Mouse (Mus musculus) megakaryocyte, embryonic 14.5 days (primary cell): ENCODE data around the gene Get4. TPM values are rescaled to one million over a fixed set of nuclear protein-coding genes. Genes with fewer than 3 reads are reported as not detected.
A peak's percentile ranks its signal among the peaks of the same experiment; 100 is the strongest.

Experiments used
- H3K27me3 ChIP-seq: replicated peaks from 2 replicates; pipeline ENCODE3; 2012; ENCODE audit warnings: inconsistent platforms
- H3K36me3 ChIP-seq: replicated peaks from 2 replicates; pipeline ENCODE3; 2012; ENCODE audit warnings: low read length, inconsistent platforms, mixed read lengths
- H3K4me1 ChIP-seq: 2 replicates; pipeline ENCODE4 v1.6.1; 2012; ENCODE audit warnings: inconsistent platforms
- H3K4me3 ChIP-seq: replicated peaks from 2 replicates; pipeline ENCODE3; 2012; ENCODE audit warnings: moderate library complexity, mild to moderate bottlenecking, inconsistent platforms
- H3K9me3 ChIP-seq: 2 replicates; pipeline ENCODE4 v1.6.1; 2012; ENCODE audit warnings: inconsistent platforms
- FLI1 ChIP-seq: IDR thresholded peaks from 2 replicates; pipeline ENCODE4 v1.6.1; 2012; ENCODE audit warnings: low read length, inconsistent platforms, mixed read lengths
- GATA1 ChIP-seq: IDR thresholded peaks from 3 replicates; pipeline ENCODE4 v1.6.1; 2012; ENCODE audit warnings: mixed read lengths, low read length, inconsistent platforms, borderline replicate concordance
- polyA plus RNA-seq: library from polyadenylated mRNA; stranded (reverse); fragments of >175 nt; gene quantifications from 2 replicates; pipeline ENCODE4 v1.2.3, GENCODE M21; 2012; ENCODE audit warnings: low replicate concordance; ENCODE audit not compliant: insufficient read depth

Get4 gene
- polyA plus RNA-seq, 1 experiment: 58.7 TPM

- no peaks in the 10 kb centered on the region for H3K27me3 ChIP-seq
- peaks cover 60% of the 10 kb centered on the region for H3K4me1 ChIP-seq
- H3K36me3 ChIP-seq: peaks cover 58% of the 10 kb centered on the region
- peak overlapping the region; percentile 47 for H3K4me3 ChIP-seq
- H3K9me3 ChIP-seq: no peaks in the 10 kb centered on the region
- TF ChIP-seq GATA1 (no peak), FLI1 (no peak)
These were observed 59.7 kb downstream of the Get4 start for GRCm38 (mm10) chr5:139311822-139312221.

GRCm38 (mm10) chr5:139313536-139313935 is 61.4 kb downstream of the Get4 start:
- peaks cover 75% of the 10 kb centered on the region for H3K4me1 ChIP-seq
- no peaks in the 10 kb centered on the region for H3K27me3 ChIP-seq
- TF ChIP-seq FLI1 (no peak), GATA1 (no peak)
- H3K36me3 ChIP-seq: peaks cover 63% of the 10 kb centered on the region
- no peaks in the 10 kb centered on the region for H3K9me3 ChIP-seq
- H3K4me3 ChIP-seq: peak overlapping the region; percentile 53

- Histone ChIP-seq H3K4me3 (no peak overlapping the region), H3K4me1 (peaks cover 77% of the 10 kb centered on the region), H3K36me3 (peaks cover 70% of the 10 kb centered on the region), H3K9me3 (no peaks in the 10 kb centered on the region), H3K27me3 (no peaks in the 10 kb centered on the region)
- no peak for TF ChIP-seq FLI1
- TF ChIP-seq GATA1: no peak
These were observed 63.0 kb downstream of the Get4 start for GRCm38 (mm10) chr5:139314941-139315642.

GRCm38 (mm10) chr5:139316982-139317675 is 65.0 kb downstream of the Get4 start:
- Histone ChIP-seq H3K36me3 (peaks cover 75% of the 10 kb centered on the region), H3K4me1 (peaks cover 71% of the 10 kb centered on the region), H3K9me3 (no peaks in the 10 kb centered on the region), H3K27me3 (no peaks in the 10 kb centered on the region), H3K4me3 (no peak overlapping the region)
- TF ChIP-seq FLI1 (no peak), GATA1 (no peak)

- Histone ChIP-seq H3K36me3 (peaks cover 77% of the 10 kb centered on the region), H3K9me3 (no peaks in the 10 kb centered on the region), H3K27me3 (no peaks in the 10 kb centered on the region), H3K4me3 (no peak overlapping the region), H3K4me1 (peaks cover 74% of the 10 kb centered on the region)
- TF ChIP-seq FLI1: no peak
- no peak for TF ChIP-seq GATA1
These were observed 65.8 kb downstream of the Get4 start for GRCm38 (mm10) chr5:139317751-139318504.

Other genes starting within 250 kb of the Get4 start
- 1.4 TPM in 1 of 2 replicates, not detected in the other for gene Prkar1b, start 102.3 kb upstream of the Get4 start, polyA plus RNA-seq
- 196 and 533 TPM in 2 replicates for gene Dnaaf5, start 102.1 kb upstream of the Get4 start, polyA plus RNA-seq
- 1.5 and 3.4 TPM in 2 replicates for gene Sun1, start 51.7 kb upstream of the Get4 start, polyA plus RNA-seq
- 25.6 and 59.2 TPM in 2 replicates for gene Adap1, start 73.3 kb downstream of the Get4 start, polyA plus RNA-seq
- gene Cox19, start 99.1 kb downstream of the Get4 start, polyA plus RNA-seq: 51.4 and 67.9 TPM in 2 replicates
- not detected in 2 replicates for gene Cyp2w1, start 100.3 kb downstream of the Get4 start, polyA plus RNA-seq
- gene Gpr146, start 125.4 kb downstream of the Get4 start, polyA plus RNA-seq: 54.8 and 69.9 TPM in 2 replicates
- 1.8 TPM in 1 of 2 replicates, not detected in the other for gene C130050O18Rik, start 153.0 kb downstream of the Get4 start, polyA plus RNA-seq
- gene Gper1, start 170.8 kb downstream of the Get4 start, polyA plus RNA-seq: not detected in 2 replicates
- gene 3110082I17Rik, start 208.2 kb downstream of the Get4 start, polyA plus RNA-seq: 23.2 and 41.2 TPM in 2 replicates
- gene Zfand2a, start 232.2 kb downstream of the Get4 start, polyA plus RNA-seq: 0.53 and 3.6 TPM in 2 replicates